Mouse (Mus musculus): ENCODE measurements around the gene Klk6. TPM values are rescaled to one million over a fixed set of nuclear protein-coding genes. Genes with fewer than 3 reads are reported as not detected.

The Klk6 gene
- polyA plus RNA-seq (2014; fragmentation: Illumina TruSeq; extraction: RNeasy Lipid Tissue Mini Kit (QIAGEN cat#74804)) = not detected

DNA sequence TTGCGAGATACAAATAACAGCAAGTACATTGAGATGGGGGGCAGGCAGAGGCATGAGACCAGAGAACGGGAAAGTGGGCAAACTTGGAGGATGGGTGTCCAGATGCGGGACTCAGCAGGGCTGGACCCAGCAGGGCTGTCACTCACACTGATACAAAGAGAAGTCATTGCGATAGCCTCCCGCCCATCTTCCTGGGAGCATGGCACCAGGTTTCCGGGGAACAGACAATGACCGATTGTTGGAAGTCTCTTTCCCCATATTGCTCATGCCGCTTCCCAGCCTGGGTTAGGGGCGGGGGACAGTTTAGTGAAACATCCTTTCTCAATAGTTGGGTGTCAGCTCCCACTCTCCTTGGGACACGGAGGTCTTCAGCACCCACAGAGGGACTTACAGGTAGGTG is at the start of gene Klk6:
Gene Klk6, plus strand, starts transcription at position 301 of the 400 bp plus-strand sequence.

DNA sequence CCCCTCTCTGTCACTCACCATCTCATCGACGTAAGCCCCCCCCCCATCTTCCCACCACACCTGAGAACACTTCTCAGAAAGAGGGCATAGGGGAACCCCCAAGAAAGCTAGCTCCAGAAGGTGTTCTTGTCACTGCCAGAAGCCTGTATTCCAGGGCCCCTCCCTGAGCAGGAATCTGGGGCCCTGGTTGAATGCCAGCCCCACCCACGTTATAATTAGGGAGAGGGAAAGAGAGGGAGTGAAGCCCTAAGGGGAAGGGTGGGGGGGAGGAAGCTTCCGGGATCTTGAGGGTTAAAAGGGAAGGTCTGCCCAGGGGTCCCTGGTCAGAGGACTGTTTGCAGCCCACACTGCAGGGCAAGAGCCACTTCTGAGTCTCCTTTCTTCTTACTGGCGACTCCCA is 43.6 kb upstream of the Klk6 start, which contains the start of gene Klk10:
Gene Klk10, plus strand, starts transcription at position 290 of the 400 bp plus-strand sequence.

DNA sequence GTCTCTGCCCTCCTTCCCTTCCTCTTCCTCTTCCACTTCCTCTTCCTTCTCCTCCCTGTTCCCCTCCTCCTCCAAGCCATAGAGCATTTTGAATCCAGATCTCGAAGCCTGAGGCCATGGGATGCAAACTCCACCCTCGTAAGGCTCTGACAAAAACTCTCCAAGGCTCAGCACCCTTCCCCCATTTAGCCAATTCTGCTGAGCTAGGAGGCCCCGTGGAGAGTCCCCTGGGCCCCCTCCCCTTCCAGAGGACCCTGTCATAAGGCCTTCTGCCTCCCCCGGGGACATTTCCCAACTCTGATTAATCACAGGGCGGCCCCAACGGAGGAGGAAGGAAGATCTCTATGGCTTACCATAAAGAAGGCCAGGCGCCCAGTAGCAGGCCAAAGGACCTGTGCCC is 32.7 kb upstream of the Klk6 start, which contains the start of gene Klk9:
Gene Klk9, plus strand, starts transcription at position 301 of the 400 bp plus-strand sequence.

DNA sequence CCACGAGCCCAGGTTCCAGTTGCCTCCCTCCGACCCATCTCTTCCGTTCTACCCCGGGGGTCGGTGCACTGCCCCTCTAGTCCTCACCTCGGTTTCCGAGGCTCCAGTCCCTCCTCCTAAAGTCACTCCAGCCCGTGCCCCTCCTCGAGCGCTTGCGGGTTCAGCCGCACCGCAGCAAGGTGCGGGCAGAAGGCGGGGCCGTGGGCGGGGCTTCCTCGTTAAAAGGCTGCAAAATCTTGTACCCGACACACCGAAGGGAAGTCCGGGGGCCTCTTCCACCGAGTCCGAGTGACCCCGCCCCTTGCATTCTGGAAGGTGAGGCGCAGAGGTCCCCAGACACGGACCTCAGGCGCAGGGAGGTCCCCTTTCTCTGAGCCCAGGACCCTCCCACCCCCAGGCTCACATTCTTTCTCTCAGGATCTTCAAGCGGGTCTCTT is 26.9 kb upstream of the Klk6 start, which contains the start of gene Klk8:
Gene Klk8, plus strand, starts transcription at position 245 of the 437 bp plus-strand sequence.

DNA sequence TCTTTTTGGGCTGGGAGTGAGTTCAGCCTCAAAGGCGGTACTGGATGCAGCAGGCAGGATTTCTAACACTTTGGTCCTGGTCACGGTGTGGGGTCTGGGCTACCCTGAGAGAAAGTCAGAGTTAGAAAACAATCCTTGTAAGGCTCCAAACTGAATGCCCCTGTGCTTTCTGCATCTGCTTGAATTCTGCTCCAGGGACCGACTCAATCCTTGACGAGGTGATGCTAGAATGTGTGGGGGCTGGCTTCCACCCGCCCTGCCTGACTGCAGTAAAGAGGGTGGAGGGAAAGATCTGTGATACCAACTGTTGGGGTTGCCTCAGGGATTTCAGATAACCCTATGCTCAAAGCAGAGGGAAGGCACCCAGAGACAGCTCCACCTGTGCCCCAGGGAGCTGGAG is 13.3 kb upstream of the Klk6 start, which contains the start of gene Klk7:
Gene Klk7, plus strand, starts transcription at position 301 of the 400 bp plus-strand sequence.

DNA sequence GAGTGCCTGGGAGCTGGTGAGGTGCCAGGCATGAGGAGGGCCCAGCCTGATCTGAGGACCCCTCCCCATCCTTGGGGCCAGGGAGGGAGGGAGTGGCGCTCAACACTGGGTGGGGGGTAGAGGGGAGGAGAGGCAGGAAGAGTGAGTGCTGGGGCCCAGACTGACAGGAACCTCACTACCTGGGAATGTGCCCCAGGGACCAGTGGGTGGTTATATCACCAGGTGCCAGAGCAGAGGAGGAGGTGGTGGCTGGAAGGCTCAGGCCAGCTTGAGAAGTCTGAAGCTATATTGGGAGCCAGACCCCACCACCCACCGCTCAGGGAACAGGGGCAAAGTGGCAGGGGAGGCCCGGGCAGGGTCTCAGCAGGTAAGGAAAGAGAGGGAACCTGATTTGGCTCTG is 17.4 kb downstream of the Klk6 start, which contains the start of gene Klk5:
Gene Klk5, plus strand, starts transcription at position 271 of the 400 bp plus-strand sequence.

DNA sequence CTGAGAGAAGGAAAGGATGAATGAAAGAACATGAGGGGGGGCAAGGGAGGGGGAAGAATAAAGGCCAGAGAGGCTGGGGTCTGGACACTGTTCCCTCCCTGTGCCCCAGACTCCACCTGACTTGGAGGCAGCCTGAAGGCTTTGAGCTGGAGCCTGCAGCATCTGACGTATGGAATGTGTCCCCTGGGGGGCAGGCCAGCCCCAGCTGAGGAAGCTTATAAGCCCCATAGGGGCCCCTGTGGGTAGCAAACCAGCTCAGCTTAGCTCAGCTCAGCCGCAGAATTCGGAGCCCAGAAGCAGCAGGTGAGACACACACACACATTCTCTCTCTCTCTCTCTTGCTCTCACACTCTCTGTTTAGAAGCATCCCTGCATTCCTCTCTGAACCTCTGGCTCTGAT is 56.6 kb downstream of the Klk6 start, which contains the start of gene Klk4:
Gene Klk4, plus strand, starts transcription at position 249 of the 400 bp plus-strand sequence.

Other genes with a start within 250 kb of the Klk6 start
- 42.2 TPM for gene Zfp719, start 244.9 kb upstream of the Klk6 start, polyA plus RNA-seq (2014; fragmentation: Illumina TruSeq; extraction: RNeasy Lipid Tissue Mini Kit (QIAGEN cat#74804))
- 0.20 TPM for gene Zfp819, start 217.3 kb upstream of the Klk6 start, polyA plus RNA-seq (2014; fragmentation: Illumina TruSeq; extraction: RNeasy Lipid Tissue Mini Kit (QIAGEN cat#74804))
- not detected for gene Ceacam18, start 189.8 kb upstream of the Klk6 start, polyA plus RNA-seq (2014; fragmentation: Illumina TruSeq; extraction: RNeasy Lipid Tissue Mini Kit (QIAGEN cat#74804))
- gene Siglece, start 164.3 kb upstream of the Klk6 start, polyA plus RNA-seq (2014; fragmentation: Illumina TruSeq; extraction: RNeasy Lipid Tissue Mini Kit (QIAGEN cat#74804)) = 0.66 TPM
- gene Ctu1, start 152.5 kb upstream of the Klk6 start, polyA plus RNA-seq (2014; fragmentation: Illumina TruSeq; extraction: RNeasy Lipid Tissue Mini Kit (QIAGEN cat#74804)) = 3.2 TPM
- gene Klk14, start 134.1 kb upstream of the Klk6 start, polyA plus RNA-seq (2014; fragmentation: Illumina TruSeq; extraction: RNeasy Lipid Tissue Mini Kit (QIAGEN cat#74804)) = not detected
- not detected for gene Klk13, start 111.9 kb upstream of the Klk6 start, polyA plus RNA-seq (2014; fragmentation: Illumina TruSeq; extraction: RNeasy Lipid Tissue Mini Kit (QIAGEN cat#74804))
- not detected for gene Klk12, start 55.6 kb upstream of the Klk6 start, polyA plus RNA-seq (2014; fragmentation: Illumina TruSeq; extraction: RNeasy Lipid Tissue Mini Kit (QIAGEN cat#74804))
- gene Klk11, start 49.9 kb upstream of the Klk6 start, polyA plus RNA-seq (2014; fragmentation: Illumina TruSeq; extraction: RNeasy Lipid Tissue Mini Kit (QIAGEN cat#74804)) = 0.48 TPM
- not detected for gene Klk10, start 43.5 kb upstream of the Klk6 start, polyA plus RNA-seq (2014; fragmentation: Illumina TruSeq; extraction: RNeasy Lipid Tissue Mini Kit (QIAGEN cat#74804))
- not detected for gene Klk9, start 32.6 kb upstream of the Klk6 start, polyA plus RNA-seq (2014; fragmentation: Illumina TruSeq; extraction: RNeasy Lipid Tissue Mini Kit (QIAGEN cat#74804))
- gene Klk8, start 26.9 kb upstream of the Klk6 start, polyA plus RNA-seq (2014; fragmentation: Illumina TruSeq; extraction: RNeasy Lipid Tissue Mini Kit (QIAGEN cat#74804)) = not detected
- gene Klk7, start 13.2 kb upstream of the Klk6 start, polyA plus RNA-seq (2014; fragmentation: Illumina TruSeq; extraction: RNeasy Lipid Tissue Mini Kit (QIAGEN cat#74804)) = not detected
- gene Klk5, start 17.5 kb downstream of the Klk6 start, polyA plus RNA-seq (2014; fragmentation: Illumina TruSeq; extraction: RNeasy Lipid Tissue Mini Kit (QIAGEN cat#74804)) = not detected
- not detected for gene Klk4, start 56.7 kb downstream of the Klk6 start, polyA plus RNA-seq (2014; fragmentation: Illumina TruSeq; extraction: RNeasy Lipid Tissue Mini Kit (QIAGEN cat#74804))
- not detected for gene Klk15, start 109.2 kb downstream of the Klk6 start, polyA plus RNA-seq (2014; fragmentation: Illumina TruSeq; extraction: RNeasy Lipid Tissue Mini Kit (QIAGEN cat#74804))
- not detected for gene Klk1b8, start 126.2 kb downstream of the Klk6 start, polyA plus RNA-seq (2014; fragmentation: Illumina TruSeq; extraction: RNeasy Lipid Tissue Mini Kit (QIAGEN cat#74804))
- not detected for gene Klk1b1, start 142.3 kb downstream of the Klk6 start, polyA plus RNA-seq (2014; fragmentation: Illumina TruSeq; extraction: RNeasy Lipid Tissue Mini Kit (QIAGEN cat#74804))
- not detected for gene Klk1b9, start 151.6 kb downstream of the Klk6 start, polyA plus RNA-seq (2014; fragmentation: Illumina TruSeq; extraction: RNeasy Lipid Tissue Mini Kit (QIAGEN cat#74804))
- gene Klk1b11, start 171.4 kb downstream of the Klk6 start, polyA plus RNA-seq (2014; fragmentation: Illumina TruSeq; extraction: RNeasy Lipid Tissue Mini Kit (QIAGEN cat#74804)) = not detected
- gene Klk1b26, start 187.7 kb downstream of the Klk6 start, polyA plus RNA-seq (2014; fragmentation: Illumina TruSeq; extraction: RNeasy Lipid Tissue Mini Kit (QIAGEN cat#74804)) = not detected
- not detected for gene Klk1b27, start 227.8 kb downstream of the Klk6 start, polyA plus RNA-seq (2014; fragmentation: Illumina TruSeq; extraction: RNeasy Lipid Tissue Mini Kit (QIAGEN cat#74804))

Data from ovary, adult 10 weeks (tissue).